Mouse (Mus musculus) lung, adult 18-20 months (tissue): ENCODE results near the gene Myrip.

Experiments used
- DNase-seq, 2 experiments: peaks; one replicate each; pipeline ENCODE4 v3.0.0; 2022; ENCODE audit warnings: mixed read lengths in 2 of 2

Myrip gene

GRCm38 (mm10) chr9:120339975-120340695, 38.8 kb downstream of the Myrip start:
- peak; percentile 32 to 45 for DNase-seq

GRCm38 (mm10) chr9:120343123-120343790, 41.9 kb downstream of the Myrip start:
- no peak for DNase-seq

GRCm38 (mm10) chr9:120345651-120346151, 44.4 kb downstream of the Myrip start:
- peak; percentile 55 to 65 for DNase-seq

- peak; percentile 50 to 69 for DNase-seq
Measured at GRCm38 (mm10) chr9:120349145-120349544, 47.8 kb downstream of the Myrip start.

GRCm38 (mm10) chr9:120350346-120350745, 49.0 kb downstream of the Myrip start:
- DNase-seq, result peak; percentile 76 to 83

- no peak for DNase-seq
Measured at GRCm38 (mm10) chr9:120351061-120351460, 49.7 kb downstream of the Myrip start.

GRCm38 (mm10) chr9:120351474-120351873, 50.2 kb downstream of the Myrip start:
- DNase-seq, result no peak

- no peak for DNase-seq
Measured at GRCm38 (mm10) chr9:120353036-120353435, 51.7 kb downstream of the Myrip start.

GRCm38 (mm10) chr9:120353967-120354366, 52.7 kb downstream of the Myrip start:
- DNase-seq, result no peak

- no peak for DNase-seq
Measured at GRCm38 (mm10) chr9:120354550-120355345, 53.4 kb downstream of the Myrip start.

GRCm38 (mm10) chr9:120356490-120356889, 55.2 kb downstream of the Myrip start:
- no peak for DNase-seq

- no peak for DNase-seq
Measured at GRCm38 (mm10) chr9:120358060-120358459, 56.7 kb downstream of the Myrip start.

GRCm38 (mm10) chr9:120360397-120361177, 59.3 kb downstream of the Myrip start:
- DNase-seq, result peak; percentile 82 to 83

- no peak for DNase-seq
Measured at GRCm38 (mm10) chr9:120361656-120362055, 60.3 kb downstream of the Myrip start.

- no peak for DNase-seq
Measured at GRCm38 (mm10) chr9:120362684-120363083, 61.4 kb downstream of the Myrip start.

GRCm38 (mm10) chr9:120364653-120365283, 63.5 kb downstream of the Myrip start:
- DNase-seq, result no peak

GRCm38 (mm10) chr9:120367526-120367925, 66.2 kb downstream of the Myrip start:
- DNase-seq, result no peak

GRCm38 (mm10) chr9:120371633-120372032, 70.3 kb downstream of the Myrip start:
- DNase-seq, result no peak

GRCm38 (mm10) chr9:120372347-120372746, 71.0 kb downstream of the Myrip start:
- no peak for DNase-seq

GRCm38 (mm10) chr9:120377726-120378125, 76.4 kb downstream of the Myrip start:
- peak; percentile 25 to 44 for DNase-seq

GRCm38 (mm10) chr9:120395188-120395587, 93.9 kb downstream of the Myrip start:
- DNase-seq, result no peak
